Mouse (Mus musculus) urinary bladder, postnatal 25 days (tissue): ENCODE data around the gene Rpl27.
"Not testable (repeated sequence)": the region's sequence is repeated elsewhere in the genome, so short reads cannot be mapped to it uniquely, and the experiment has no call there.

Source experiments
- DNase-seq: peaks from one replicate; pipeline ENCODE4 v3.0.0; 2022; ENCODE audit warnings: low spot score

Gene Rpl27

GRCm38 (mm10) chr11:101447786-101448185, 5.7 kb downstream of the Rpl27 start:
- DNase-seq: no peak

DNA sequence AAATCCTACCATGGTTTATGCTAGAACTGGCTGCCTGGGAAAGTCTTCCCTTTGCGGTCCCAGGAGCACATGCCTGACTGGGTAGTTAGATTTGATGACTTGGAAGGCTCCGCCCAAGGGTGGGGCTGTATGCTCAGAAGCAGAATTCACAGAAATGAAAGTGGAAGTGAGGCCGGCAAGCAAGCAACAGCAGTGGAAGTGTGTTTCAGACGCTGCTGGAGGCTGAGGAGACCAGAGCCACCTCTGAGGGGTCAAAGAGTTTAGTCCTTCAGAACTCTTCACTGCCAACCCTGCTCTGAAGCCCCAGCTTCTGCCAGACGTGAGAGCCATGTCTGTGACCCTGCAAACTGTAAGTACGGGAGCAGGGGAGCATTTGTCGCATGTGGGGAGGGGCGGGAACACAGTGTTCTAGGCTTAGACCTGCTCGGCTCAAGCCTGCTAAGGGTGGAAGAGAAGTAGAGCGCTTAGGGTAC, 6.2 kb downstream of the Rpl27 start, which contains the start of gene Ifi35:
Ifi35 (plus strand) TSS at position 134 of the 473 bp plus-strand sequence.
- DNase-seq: peak; percentile 66

DNA sequence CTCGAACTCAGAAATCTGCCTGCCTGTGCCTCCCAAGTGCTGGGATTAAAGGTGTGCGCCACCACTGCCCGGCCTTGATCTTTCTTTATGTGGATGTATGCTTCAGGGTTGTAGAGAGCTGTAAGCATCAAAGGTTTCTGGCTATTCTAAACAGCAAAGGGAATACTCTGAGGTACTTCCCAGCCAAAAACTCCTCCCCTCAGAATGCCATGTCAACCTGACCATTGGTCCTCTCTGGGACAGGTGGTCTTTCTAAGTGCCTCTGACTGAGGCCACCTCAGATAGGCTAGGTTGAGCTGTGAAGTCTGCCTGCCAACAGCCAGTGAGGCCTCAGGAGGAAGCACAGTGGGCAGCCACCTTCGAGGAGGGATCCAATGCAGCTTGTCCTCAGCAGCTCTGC, 6.8 kb downstream of the Rpl27 start:
- DNase-seq: no peak

GRCm38 (mm10) chr11:101449596-101449995, 7.5 kb downstream of the Rpl27 start:
- not testable (repeated sequence) for DNase-seq

- DNase-seq: no peak
These were observed 8.3 kb downstream of the Rpl27 start for GRCm38 (mm10) chr11:101450394-101450793.

GRCm38 (mm10) chr11:101451536-101451935, 9.4 kb downstream of the Rpl27 start:
- DNase-seq: no peak

DNA sequence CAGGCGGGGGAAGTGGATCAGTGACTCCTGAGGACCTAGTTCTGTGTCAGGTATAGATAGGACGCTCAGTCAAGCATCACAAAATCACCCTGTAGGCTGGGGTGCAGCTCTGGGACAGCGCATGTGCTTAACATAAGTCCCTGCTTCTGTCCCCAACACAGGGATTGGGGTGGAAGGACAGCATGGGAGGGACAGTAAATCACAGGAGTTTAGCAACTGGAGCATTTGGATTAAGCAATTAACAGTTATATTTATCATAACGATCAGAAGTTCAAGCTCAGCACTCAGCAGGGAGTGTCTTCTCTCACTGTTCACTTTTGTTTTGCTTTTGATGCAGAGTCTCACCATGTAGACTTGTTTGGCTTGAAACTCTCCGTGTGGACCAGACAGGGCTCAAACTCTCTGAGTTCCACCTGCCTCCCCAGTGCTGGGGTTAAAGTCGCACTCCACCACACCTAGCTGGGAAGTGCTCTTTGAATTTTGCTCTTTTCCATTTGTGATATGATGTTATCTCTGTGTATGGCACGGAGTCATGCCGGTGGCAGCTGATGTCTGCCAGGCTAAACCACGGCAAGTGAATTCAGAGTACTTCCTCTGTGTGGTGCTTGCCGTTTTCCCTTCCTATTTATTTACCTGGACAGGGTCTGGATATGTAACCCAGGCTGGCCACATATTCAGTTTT, 10.1 kb downstream of the Rpl27 start:
- no peak for DNase-seq

- DNase-seq: no peak
These were observed 12.6 kb downstream of the Rpl27 start for GRCm38 (mm10) chr11:101454702-101455101.

- no peak for DNase-seq
These were observed 13.5 kb downstream of the Rpl27 start for GRCm38 (mm10) chr11:101455627-101456026.

- DNase-seq: no peak
These were observed 15.5 kb downstream of the Rpl27 start for GRCm38 (mm10) chr11:101457631-101458030.

GRCm38 (mm10) chr11:101458217-101458616, 16.1 kb downstream of the Rpl27 start:
- DNase-seq: no peak

GRCm38 (mm10) chr11:101459716-101460115, 17.6 kb downstream of the Rpl27 start:
- DNase-seq: no peak

GRCm38 (mm10) chr11:101460321-101460720, 18.2 kb downstream of the Rpl27 start:
- no peak for DNase-seq

- no peak for DNase-seq
These were observed 20.0 kb downstream of the Rpl27 start for GRCm38 (mm10) chr11:101462141-101462540.

- no peak for DNase-seq
These were observed 20.7 kb downstream of the Rpl27 start for GRCm38 (mm10) chr11:101462583-101463440.

DNA sequence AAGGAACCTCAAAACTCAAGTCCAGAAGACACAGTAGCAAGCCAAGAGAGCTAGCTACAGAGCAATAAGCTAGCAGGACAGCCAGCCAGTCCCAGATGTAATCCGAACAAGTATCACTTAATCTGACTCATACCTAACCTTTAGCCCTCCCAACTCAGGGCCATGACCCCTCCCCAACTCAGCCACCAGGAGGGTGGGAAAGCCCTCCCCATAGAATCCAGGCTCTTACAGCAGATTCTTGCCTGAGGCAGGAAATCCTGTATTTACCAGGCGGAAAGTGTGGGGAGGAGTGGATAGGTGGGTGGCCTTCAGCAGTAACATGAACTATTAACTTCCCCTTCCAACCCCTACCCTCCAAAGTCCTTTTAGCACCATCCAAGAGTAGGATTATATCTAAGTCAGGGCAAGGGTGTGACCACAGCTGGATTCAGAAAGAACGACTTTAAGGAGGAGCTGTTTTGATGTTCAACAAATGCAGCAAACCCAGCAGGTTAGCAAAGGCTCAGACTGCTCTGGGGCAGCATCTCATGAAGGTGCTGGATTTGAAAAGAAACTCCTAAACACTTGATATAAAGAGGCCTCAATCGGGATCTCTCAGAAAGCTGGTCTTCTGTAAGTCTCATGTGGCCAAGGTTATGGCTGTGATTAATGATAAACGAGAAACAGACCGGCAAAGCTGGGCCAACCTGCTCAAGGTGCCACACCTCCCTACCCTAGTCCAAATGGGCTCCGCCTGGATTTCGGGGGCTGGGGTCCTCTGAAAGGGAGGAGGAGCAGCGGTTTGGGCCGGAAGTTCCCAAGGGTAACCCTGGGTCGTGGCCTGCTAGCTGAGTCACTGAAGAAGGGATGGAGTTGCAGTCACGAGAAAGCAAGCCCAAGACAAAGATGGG, 22.4 kb downstream of the Rpl27 start, which contains the start of gene Rnd2:
Rnd2 (plus strand) TSS at position 789 of the 890 bp plus-strand sequence.
- peak; percentile 62 for DNase-seq

DNA sequence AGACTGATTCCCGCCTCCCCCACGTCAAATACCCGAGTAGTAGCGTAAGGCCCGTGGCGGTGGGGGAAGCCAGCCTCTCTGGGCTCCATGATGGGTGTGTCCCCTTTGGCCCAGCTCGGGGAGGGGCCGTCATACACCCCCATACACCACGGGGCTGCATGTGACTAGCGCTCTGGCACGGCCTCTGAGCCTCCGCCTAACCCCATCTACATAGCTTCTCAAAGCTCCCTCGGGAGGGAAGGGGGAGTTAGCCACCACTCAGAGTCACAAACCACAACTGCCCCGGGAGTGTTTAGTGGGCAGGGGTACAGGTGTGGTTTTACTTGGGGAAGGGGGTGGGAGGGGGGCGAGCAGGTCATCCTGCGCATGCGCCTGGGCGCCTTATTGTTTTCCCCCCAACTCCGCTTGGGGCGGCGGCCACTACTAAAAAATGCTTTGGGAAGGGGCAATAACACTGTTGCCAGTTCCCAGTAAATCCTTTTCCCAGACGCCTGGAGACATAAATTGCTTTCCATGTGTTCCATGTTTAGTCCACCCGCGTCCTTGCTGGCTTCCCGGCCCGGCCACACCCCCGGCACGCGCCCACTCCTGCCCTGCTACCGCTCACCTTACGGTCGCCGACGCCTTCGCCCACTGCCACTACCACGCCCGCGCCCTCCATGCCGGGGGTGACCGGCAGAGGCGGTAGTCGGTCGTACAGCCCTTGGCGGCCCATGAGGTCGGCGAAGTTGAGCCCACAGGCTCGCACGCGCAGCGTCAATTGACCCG, 23.2 kb downstream of the Rpl27 start:
- DNase-seq: peak; percentile 70

DNA sequence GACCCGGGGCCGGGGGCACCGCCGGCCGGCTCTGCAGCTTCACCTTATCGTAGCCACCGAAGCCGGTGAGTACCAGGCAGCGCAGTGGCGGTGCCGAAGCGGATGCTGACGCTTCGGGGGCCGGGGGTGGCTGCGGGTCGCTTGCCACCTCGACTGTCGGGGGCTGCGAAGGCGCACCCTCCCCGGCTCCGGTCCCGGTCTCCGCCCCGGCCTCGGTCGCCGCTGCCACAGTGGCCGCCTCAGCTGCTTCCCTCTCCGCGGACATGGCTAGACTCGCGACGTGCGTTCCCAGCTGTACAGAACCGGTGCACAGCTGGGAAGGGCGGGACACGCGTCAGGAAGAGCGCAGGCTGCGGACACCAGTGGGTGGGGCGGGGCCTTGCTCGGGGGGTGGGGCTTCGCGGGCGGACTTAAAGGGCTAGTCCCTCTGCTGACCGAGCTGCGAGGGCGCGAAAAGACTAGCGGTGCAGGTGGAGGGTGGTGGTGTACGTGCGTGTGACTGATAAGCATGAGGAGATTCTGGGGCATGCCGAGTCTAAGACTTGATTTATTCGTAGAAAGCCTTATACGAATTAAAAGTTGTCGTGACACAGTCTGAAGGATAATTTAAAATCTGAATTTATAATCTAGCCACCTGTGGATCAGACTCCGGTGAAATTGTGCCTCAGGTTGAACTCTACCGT, 23.9 kb downstream of the Rpl27 start, which contains the start of gene Vat1:
Vat1 (minus strand) TSS at position 362 of the 683 bp plus-strand sequence.
- peak; percentile 72 for DNase-seq

GRCm38 (mm10) chr11:101466552-101466950, 24.5 kb downstream of the Rpl27 start:
- DNase-seq: not testable (repeated sequence)

- DNase-seq: peak; percentile 61
These were observed 25.6 kb downstream of the Rpl27 start for GRCm38 (mm10) chr11:101467477-101468262.
